Mouse (Mus musculus) stomach, embryonic 14.5 days (tissue): ENCODE measurements around the gene Olfr374. TPM values are rescaled to one million over a fixed set of nuclear protein-coding genes. Genes with fewer than 3 reads are reported as not detected.

ENCODE experiments used
- polyA plus RNA-seq: library from polyadenylated mRNA; unstranded; fragments of >200 nt; fragmentation: Nextera tagmentation; extraction: Ambion mirVana; gene quantifications from 2 replicates; pipeline ENCODE4 v1.2.1, GENCODE M21; 2014

Olfr374 gene
- polyA plus RNA-seq, 1 experiment from 2014 or later, result 0.13 TPM

Other genes starting within 250 kb of the Olfr374 start
- 7.1 and 7.3 TPM in 2 replicates for gene Zfp709, start 225.0 kb upstream of the Olfr374 start, polyA plus RNA-seq
- 7.3 and 7.4 TPM in 2 replicates for gene Zfp882, start 198.4 kb upstream of the Olfr374 start, polyA plus RNA-seq
- gene Zfp617, start 198.4 kb upstream of the Olfr374 start, polyA plus RNA-seq, result 27.5 and 29.9 TPM in 2 replicates
- gene Zfp961, start 156.0 kb upstream of the Olfr374 start, polyA plus RNA-seq, result 22.3 and 27.4 TPM in 2 replicates
- 1.6 and 2.1 TPM in 2 replicates for gene Cyp4f18, start 97.4 kb upstream of the Olfr374 start, polyA plus RNA-seq
- gene Olfr372, start 65.8 kb upstream of the Olfr374 start, polyA plus RNA-seq, result not detected in 2 replicates
- gene Olfr373, start 23.9 kb upstream of the Olfr374 start, polyA plus RNA-seq, result 0.06 and 0.07 TPM in 2 replicates
- gene Tpm4, start 27.9 kb downstream of the Olfr374 start, polyA plus RNA-seq, result 595 and 633 TPM in 2 replicates
- 81.5 and 86.4 TPM in 2 replicates for gene Rab8a, start 54.2 kb downstream of the Olfr374 start, polyA plus RNA-seq
- 1.4 TPM in 2 replicates for gene Hsh2d, start 82.6 kb downstream of the Olfr374 start, polyA plus RNA-seq
- gene Cib3, start 105.8 kb downstream of the Olfr374 start, polyA plus RNA-seq, result not detected in 2 replicates
- not detected in 2 replicates for gene Gm11034, start 106.6 kb downstream of the Olfr374 start, polyA plus RNA-seq
- 66.9 and 75.5 TPM in 2 replicates for gene Fam32a, start 112.7 kb downstream of the Olfr374 start, polyA plus RNA-seq
- gene Ap1m1, start 133.0 kb downstream of the Olfr374 start, polyA plus RNA-seq, result 101 and 109 TPM in 2 replicates
- gene Gm10282, start 198.2 kb downstream of the Olfr374 start, polyA plus RNA-seq, result 27.2 and 32.7 TPM in 2 replicates
- gene Klf2, start 212.0 kb downstream of the Olfr374 start, polyA plus RNA-seq, result 6.4 and 6.6 TPM in 2 replicates